Mouse (Mus musculus): ENCODE results near the gene Slc28a1. TPM values are rescaled to one million over a fixed set of nuclear protein-coding genes. Genes with fewer than 3 reads are reported as not detected.
"Not testable (repeated sequence)": the region's sequence is repeated elsewhere in the genome, so short reads cannot be mapped to it uniquely, and the experiment has no call there.

Gene Slc28a1
- polyA plus RNA-seq, 1 experiment from 2014 or later: 1.0 TPM

- WGBS (ENCODE audit: insufficient replicate concordance): 58% methylated on average over 1 of the region's 1 CpGs
- Histone ChIP-seq H3K27ac (replicated peaks) (no peak overlapping the region), H3K9ac (no peak overlapping the region), H3K27me3 (peaks cover 3% of the 10 kb centered on the region; the same call in 1 of the 2 replicates), H3K9me3 (replicated peaks) (no peaks in the 10 kb centered on the region), H3K36me3 (replicated peaks) (no peaks in the 10 kb centered on the region), H3K4me3 (replicated peaks) (no peak overlapping the region), H3K4me2 (no peak overlapping the region), H3K4me1 (replicated peaks) (no peaks in the 10 kb centered on the region)
- ATAC-seq (ENCODE audit: insufficient read depth): no peak
Measured at GRCm38 (mm10) chr7:81141541-81141940, 26.9 kb downstream of the Slc28a1 start.

DNA sequence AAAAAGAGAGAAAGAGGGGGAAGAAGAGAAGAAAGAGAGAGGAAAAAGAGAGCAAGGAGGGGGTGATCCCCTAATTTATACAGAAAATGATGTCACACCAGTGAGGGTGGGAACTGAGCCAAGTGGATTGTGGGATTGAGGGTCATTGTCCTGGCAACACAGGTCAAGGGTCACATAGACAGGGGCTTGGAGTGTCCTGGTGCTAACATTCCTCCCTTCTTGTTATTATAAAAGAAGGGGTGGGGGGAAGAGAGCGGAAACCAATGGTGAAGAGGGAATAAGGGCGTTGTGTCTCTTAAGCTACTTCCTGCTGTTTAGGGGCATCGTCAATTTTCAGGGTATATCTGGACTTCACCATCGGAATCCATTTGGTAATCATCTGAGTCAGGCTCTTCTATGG is 28.5 kb downstream of the Slc28a1 start:
- ATAC-seq (ENCODE audit: insufficient read depth); H3K9ac ChIP-seq; H3K4me1 ChIP-seq (replicated peaks); H3K27me3 ChIP-seq; H3K4me3 ChIP-seq (replicated peaks); H3K36me3 ChIP-seq (replicated peaks); H3K4me2 ChIP-seq; H3K27ac ChIP-seq (replicated peaks); H3K9me3 ChIP-seq (replicated peaks): not testable (repeated sequence)
- 56% methylated on average over 4 of the region's 4 CpGs for WGBS (ENCODE audit: insufficient replicate concordance)

DNA sequence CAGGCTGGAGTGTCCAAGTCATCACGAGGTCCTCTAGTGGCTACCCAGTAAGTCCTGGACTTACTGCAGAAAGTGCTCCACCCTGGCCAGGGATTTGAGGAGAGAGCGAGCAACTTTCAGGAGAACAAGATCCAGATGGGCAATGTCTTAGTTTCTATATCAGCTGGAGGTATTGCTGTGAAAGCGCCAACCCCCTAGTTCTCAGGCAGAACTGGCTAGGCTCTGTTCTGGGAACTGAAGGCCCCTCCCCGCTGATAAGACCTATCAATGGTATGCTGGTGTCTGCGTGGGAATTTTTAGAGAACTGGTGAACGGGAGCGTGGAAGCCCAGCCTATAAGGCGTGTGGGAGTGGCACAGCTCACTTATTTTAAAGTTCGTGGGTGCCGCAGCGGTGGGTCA is 35.2 kb downstream of the Slc28a1 start:
- peak overlapping the region; percentile 16 for H3K4me2 ChIP-seq
- peak; percentile 52 for ATAC-seq (ENCODE audit: insufficient read depth)
- no peak overlapping the region for H3K9ac ChIP-seq
- H3K9me3 ChIP-seq (replicated peaks): no peaks in the 10 kb centered on the region
- WGBS (ENCODE audit: insufficient replicate concordance): 32% methylated on average over 11 of the region's 11 CpGs
- H3K27me3 ChIP-seq: 0 out of 2 replicates have a peak, but pooled peaks cover 1% of the 10 kb centered on the region
- H3K4me3 ChIP-seq (replicated peaks): no peak overlapping the region
- H3K27ac ChIP-seq (replicated peaks): no peak overlapping the region
- H3K4me1 ChIP-seq (replicated peaks): peaks cover 11% of the 10 kb centered on the region
- no peaks in the 10 kb centered on the region; the same call in 1 of the 2 replicates for H3K36me3 ChIP-seq (replicated peaks)

- H3K27ac ChIP-seq (replicated peaks): no peak overlapping the region
- H3K9me3 ChIP-seq (replicated peaks): no peaks in the 10 kb centered on the region
- peaks cover 11% of the 10 kb centered on the region for H3K4me1 ChIP-seq (replicated peaks)
- H3K9ac ChIP-seq: no peak overlapping the region
- H3K36me3 ChIP-seq (replicated peaks): no peaks in the 10 kb centered on the region; the same call in 1 of the 2 replicates
- no peak overlapping the region for H3K4me2 ChIP-seq
- no peak overlapping the region for H3K4me3 ChIP-seq (replicated peaks)
- WGBS (ENCODE audit: insufficient replicate concordance): 77% methylated on average over 8 of the region's 8 CpGs
- no peaks in the 10 kb centered on the region for H3K27me3 ChIP-seq
- ATAC-seq (ENCODE audit: insufficient read depth): no peak
Measured at GRCm38 (mm10) chr7:81151216-81151615, 36.6 kb downstream of the Slc28a1 start.

- no peak overlapping the region for H3K4me3 ChIP-seq (replicated peaks)
- no peak overlapping the region for H3K27ac ChIP-seq (replicated peaks)
- no peak overlapping the region for H3K9ac ChIP-seq
- 81% methylated on average over 10 of the region's 10 CpGs for WGBS (ENCODE audit: insufficient replicate concordance)
- no peak for ATAC-seq (ENCODE audit: insufficient read depth)
- H3K4me1 ChIP-seq (replicated peaks): peaks cover 11% of the 10 kb centered on the region
- no peak overlapping the region for H3K4me2 ChIP-seq
- no peaks in the 10 kb centered on the region for H3K27me3 ChIP-seq
- no peaks in the 10 kb centered on the region for H3K9me3 ChIP-seq (replicated peaks)
- H3K36me3 ChIP-seq (replicated peaks): no peaks in the 10 kb centered on the region
Measured at GRCm38 (mm10) chr7:81152306-81152705, 37.7 kb downstream of the Slc28a1 start.

- ATAC-seq (ENCODE audit: insufficient read depth): no peak
- no peak overlapping the region for H3K9ac ChIP-seq
- H3K36me3 ChIP-seq (replicated peaks): no peaks in the 10 kb centered on the region
- no peaks in the 10 kb centered on the region for H3K27me3 ChIP-seq
- no peak overlapping the region for H3K27ac ChIP-seq (replicated peaks)
- no peaks in the 10 kb centered on the region for H3K9me3 ChIP-seq (replicated peaks)
- H3K4me3 ChIP-seq (replicated peaks): no peak overlapping the region
- H3K4me2 ChIP-seq: no peak overlapping the region
- WGBS (ENCODE audit: insufficient replicate concordance): 71% methylated on average over 7 of the region's 7 CpGs
- H3K4me1 ChIP-seq (replicated peaks): peaks cover 11% of the 10 kb centered on the region
Measured at GRCm38 (mm10) chr7:81152826-81153225, 38.2 kb downstream of the Slc28a1 start.

GRCm38 (mm10) chr7:81153327-81153726 is 38.7 kb downstream of the Slc28a1 start:
- Histone ChIP-seq H3K9ac (no peak overlapping the region), H3K27ac (replicated peaks) (no peak overlapping the region), H3K4me1 (replicated peaks) (peaks cover 11% of the 10 kb centered on the region), H3K4me3 (replicated peaks) (no peak overlapping the region), H3K9me3 (replicated peaks) (no peaks in the 10 kb centered on the region), H3K36me3 (replicated peaks) (no peaks in the 10 kb centered on the region), H3K4me2 (no peak overlapping the region), H3K27me3 (no peaks in the 10 kb centered on the region)
- 68% methylated on average over 6 of the region's 6 CpGs for WGBS (ENCODE audit: insufficient replicate concordance)
- no peak for ATAC-seq (ENCODE audit: insufficient read depth)

- H3K9me3 ChIP-seq (replicated peaks); H3K27ac ChIP-seq (replicated peaks); ATAC-seq (ENCODE audit: insufficient read depth); H3K9ac ChIP-seq; H3K27me3 ChIP-seq; H3K36me3 ChIP-seq (replicated peaks); H3K4me3 ChIP-seq (replicated peaks); H3K4me2 ChIP-seq: not testable (repeated sequence)
- H3K4me1 ChIP-seq (replicated peaks): peaks cover 11% of the 10 kb centered on the region
Measured at GRCm38 (mm10) chr7:81154244-81154643, 39.6 kb downstream of the Slc28a1 start.

- no peak overlapping the region for H3K9ac ChIP-seq
- no peak overlapping the region for H3K27ac ChIP-seq (replicated peaks)
- H3K4me3 ChIP-seq (replicated peaks): no peak overlapping the region
- H3K9me3 ChIP-seq (replicated peaks): no peaks in the 10 kb centered on the region
- no peak for ATAC-seq (ENCODE audit: insufficient read depth)
- no peak overlapping the region for H3K4me2 ChIP-seq
- peaks cover 4% of the 10 kb centered on the region for H3K4me1 ChIP-seq (replicated peaks)
- 2% methylated on average over 3 of the region's 3 CpGs for WGBS (ENCODE audit: insufficient replicate concordance)
- H3K36me3 ChIP-seq (replicated peaks): no peaks in the 10 kb centered on the region
- H3K27me3 ChIP-seq: no peaks in the 10 kb centered on the region
Measured at GRCm38 (mm10) chr7:81154960-81155359, 40.4 kb downstream of the Slc28a1 start.

DNA sequence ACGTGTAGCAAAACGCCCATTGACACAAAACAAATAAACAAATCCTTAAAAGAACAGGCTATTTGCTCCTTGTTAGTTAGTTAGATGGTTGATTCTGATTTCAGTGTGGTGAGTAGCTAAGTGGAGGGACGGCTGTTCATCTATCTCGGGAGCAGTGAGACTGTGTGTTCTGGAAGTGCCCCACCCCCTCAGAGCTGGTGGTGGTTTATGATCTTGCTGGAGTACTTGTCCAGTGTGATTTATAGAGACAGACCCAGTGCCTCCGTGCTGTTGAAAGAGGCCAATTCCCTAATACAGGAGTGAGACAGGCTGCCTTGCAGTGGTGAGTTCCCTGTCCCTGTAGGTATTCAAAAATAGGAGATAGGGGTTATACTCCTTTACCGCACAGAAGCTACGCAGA is 44.3 kb downstream of the Slc28a1 start:
- Histone ChIP-seq H3K9me3 (replicated peaks) (no peaks in the 10 kb centered on the region), H3K4me3 (replicated peaks) (no peak overlapping the region), H3K36me3 (replicated peaks) (no peaks in the 10 kb centered on the region), H3K4me1 (replicated peaks) (no peaks in the 10 kb centered on the region), H3K4me2 (no peak overlapping the region), H3K27me3 (no peaks in the 10 kb centered on the region), H3K9ac (no peak overlapping the region), H3K27ac (replicated peaks) (no peak overlapping the region)
- no peak for ATAC-seq (ENCODE audit: insufficient read depth)
- WGBS (ENCODE audit: insufficient replicate concordance): 44% methylated on average over 7 of the region's 7 CpGs

- Histone ChIP-seq H3K27me3 (no peaks in the 10 kb centered on the region), H3K9ac (no peak overlapping the region), H3K27ac (replicated peaks) (no peak overlapping the region), H3K4me2 (no peak overlapping the region), H3K4me1 (replicated peaks) (no peaks in the 10 kb centered on the region), H3K9me3 (replicated peaks) (no peaks in the 10 kb centered on the region), H3K36me3 (replicated peaks) (no peaks in the 10 kb centered on the region), H3K4me3 (replicated peaks) (no peak overlapping the region)
- WGBS (ENCODE audit: insufficient replicate concordance): 63% methylated on average over 9 of the region's 9 CpGs
- ATAC-seq (ENCODE audit: insufficient read depth): no peak
Measured at GRCm38 (mm10) chr7:81161666-81162065, 47.1 kb downstream of the Slc28a1 start.

DNA sequence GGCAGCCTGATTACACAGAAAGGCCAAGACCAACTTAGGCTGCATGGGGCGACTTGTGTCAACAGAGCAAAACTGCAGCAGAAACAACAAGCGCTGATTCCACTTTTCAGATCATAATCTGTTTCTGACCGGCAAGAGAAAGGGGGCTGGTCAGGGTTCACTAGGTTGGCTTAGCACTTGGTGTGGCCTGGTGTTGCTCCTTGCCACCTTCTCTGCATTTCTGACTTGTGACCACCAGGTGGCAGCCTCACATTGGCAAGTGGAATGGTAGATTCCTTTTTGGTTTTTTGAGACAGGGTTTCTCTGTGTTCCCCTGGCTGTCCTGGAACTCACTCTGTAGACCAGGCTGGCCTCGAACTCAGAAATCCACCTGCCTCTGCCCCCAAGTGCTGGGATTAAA is 47.7 kb downstream of the Slc28a1 start:
- no peaks in the 10 kb centered on the region for H3K36me3 ChIP-seq (replicated peaks)
- no peak overlapping the region for H3K9ac ChIP-seq
- no peaks in the 10 kb centered on the region for H3K4me1 ChIP-seq (replicated peaks)
- H3K27ac ChIP-seq (replicated peaks): no peak overlapping the region
- H3K9me3 ChIP-seq (replicated peaks): no peaks in the 10 kb centered on the region
- no peak overlapping the region for H3K4me2 ChIP-seq
- ATAC-seq (ENCODE audit: insufficient read depth): no peak
- 20% methylated on average over 4 of the region's 4 CpGs for WGBS (ENCODE audit: insufficient replicate concordance)
- no peaks in the 10 kb centered on the region for H3K27me3 ChIP-seq
- H3K4me3 ChIP-seq (replicated peaks): no peak overlapping the region
